Mouse (Mus musculus): ENCODE results near the gene Tmed6. TPM values are rescaled to one million over a fixed set of nuclear protein-coding genes. Genes with fewer than 3 reads are reported as not detected.
"Not testable (repeated sequence)": the region's sequence is repeated elsewhere in the genome, so short reads cannot be mapped to it uniquely, and the experiment has no call there.

The Tmed6 gene
- total RNA-seq, 2 experiments from 2014 or later, result not detected

DNA sequence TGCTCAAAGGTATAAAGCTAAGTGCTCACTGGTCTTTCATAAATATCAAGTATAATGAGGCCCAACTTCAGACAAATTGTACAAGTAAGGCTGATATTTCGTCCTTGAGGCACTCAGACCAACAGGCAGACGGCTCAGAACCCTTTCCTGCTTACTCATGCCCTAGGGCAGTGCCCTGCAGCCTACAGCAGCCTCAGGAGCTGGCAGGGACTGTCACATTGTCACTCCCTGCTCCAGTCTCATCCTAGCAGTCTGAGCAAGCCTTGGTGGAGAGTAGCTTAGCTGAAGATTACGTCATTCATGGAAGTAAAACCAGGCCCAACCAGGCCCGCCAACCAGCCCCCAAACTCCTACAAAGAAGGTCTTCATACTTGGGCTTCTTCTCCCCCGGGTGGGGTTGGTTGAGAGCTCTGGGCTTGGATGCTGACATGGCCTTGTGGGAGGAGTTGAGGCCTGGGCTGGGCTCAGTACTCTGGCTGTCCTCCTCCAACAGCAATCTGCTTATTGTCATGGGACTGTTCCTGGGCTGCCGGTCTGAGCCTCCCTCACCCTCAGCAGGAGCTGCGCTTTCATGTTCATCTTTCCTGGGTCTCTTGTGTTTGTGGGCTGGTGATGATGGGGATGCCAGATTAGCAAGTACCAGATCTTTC lies 10.9 kb upstream of the Tmed6 start:
- no peak for DNase-seq (ENCODE audit: low spot score in 2 of 2)

DNA sequence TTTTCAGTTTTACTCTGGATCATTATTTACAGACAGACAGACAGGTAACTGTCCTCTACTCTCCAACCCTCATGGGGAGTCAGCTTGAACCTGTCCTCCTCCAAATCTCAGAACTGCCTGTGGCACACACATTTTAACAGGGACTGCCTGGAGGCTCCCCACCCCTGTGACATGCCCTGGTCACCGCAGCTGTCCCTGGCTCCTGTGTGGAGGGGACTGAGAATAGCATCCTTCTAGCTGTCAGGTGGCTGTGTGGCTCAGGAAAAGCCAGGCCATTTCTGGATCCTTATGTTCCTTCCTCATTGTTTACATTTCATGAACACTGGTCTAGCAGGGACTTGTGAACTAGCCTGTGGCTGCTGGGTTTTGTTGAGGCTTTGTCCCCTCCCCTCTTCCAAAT lies 8.7 kb upstream of the Tmed6 start:
- DNase-seq (ENCODE audit: low spot score in 2 of 2), result no peak

DNA sequence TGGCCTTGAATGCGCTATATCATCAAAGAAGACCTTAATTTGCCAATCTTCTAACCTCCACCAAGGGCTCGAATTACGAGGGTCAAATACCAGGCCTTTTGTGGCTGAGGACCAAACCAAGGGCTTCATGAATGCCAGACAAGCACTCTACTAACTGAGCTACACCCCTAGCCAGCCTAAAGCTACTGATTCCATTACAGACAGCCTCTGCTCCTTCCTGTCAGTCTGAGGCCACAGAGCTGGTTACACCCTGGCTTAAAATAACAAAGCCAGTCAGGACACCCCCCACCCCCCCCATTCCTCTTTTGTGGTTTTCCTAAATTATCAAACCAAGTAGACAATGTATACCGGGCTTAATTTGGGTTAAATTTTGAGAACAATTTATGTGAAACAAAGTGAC lies 8.3 kb upstream of the Tmed6 start:
- no peak for DNase-seq (ENCODE audit: low spot score in 2 of 2)

DNA sequence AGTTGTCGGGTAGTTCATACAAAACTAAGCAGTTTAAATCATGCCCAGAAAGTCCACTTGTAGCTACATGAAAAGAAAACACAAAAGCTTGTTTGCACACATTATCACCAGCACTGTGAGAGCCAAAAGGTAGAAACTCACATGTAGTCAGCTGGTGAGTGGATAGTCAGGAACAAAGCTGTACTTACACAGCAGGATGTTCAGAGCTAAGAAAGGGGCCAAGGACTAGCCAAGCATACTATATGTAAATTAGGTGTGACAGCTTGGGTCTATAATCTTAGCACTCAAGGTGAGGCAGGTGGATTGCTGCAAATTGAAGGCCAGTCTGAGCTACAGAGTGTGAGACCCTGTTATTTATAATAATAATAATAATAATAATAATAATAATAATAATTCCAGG lies 2.8 kb downstream of the Tmed6 start:
- no peak for DNase-seq (ENCODE audit: low spot score in 2 of 2)

DNA sequence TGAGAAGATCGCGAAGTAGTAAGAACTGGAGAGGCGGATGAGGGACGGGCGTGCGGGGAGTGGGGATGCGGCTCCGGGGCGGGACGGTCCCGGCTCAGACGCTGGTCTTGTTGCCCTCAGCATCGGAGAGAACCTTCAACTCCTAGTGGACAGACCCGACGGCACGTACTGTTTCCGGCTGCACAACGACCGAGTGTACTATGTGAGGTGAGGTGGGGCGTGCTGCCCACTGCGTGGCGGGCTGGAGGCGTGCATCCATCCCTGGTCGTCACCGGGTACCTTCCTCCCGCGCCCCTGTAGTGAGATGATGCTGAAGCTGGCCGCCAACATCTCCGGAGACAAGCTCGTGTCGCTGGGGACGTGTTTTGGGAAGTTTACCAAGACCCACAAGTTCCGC lies 8.5 kb downstream of the Tmed6 start:
- no peak for DNase-seq (ENCODE audit: low spot score in 2 of 2)

DNA sequence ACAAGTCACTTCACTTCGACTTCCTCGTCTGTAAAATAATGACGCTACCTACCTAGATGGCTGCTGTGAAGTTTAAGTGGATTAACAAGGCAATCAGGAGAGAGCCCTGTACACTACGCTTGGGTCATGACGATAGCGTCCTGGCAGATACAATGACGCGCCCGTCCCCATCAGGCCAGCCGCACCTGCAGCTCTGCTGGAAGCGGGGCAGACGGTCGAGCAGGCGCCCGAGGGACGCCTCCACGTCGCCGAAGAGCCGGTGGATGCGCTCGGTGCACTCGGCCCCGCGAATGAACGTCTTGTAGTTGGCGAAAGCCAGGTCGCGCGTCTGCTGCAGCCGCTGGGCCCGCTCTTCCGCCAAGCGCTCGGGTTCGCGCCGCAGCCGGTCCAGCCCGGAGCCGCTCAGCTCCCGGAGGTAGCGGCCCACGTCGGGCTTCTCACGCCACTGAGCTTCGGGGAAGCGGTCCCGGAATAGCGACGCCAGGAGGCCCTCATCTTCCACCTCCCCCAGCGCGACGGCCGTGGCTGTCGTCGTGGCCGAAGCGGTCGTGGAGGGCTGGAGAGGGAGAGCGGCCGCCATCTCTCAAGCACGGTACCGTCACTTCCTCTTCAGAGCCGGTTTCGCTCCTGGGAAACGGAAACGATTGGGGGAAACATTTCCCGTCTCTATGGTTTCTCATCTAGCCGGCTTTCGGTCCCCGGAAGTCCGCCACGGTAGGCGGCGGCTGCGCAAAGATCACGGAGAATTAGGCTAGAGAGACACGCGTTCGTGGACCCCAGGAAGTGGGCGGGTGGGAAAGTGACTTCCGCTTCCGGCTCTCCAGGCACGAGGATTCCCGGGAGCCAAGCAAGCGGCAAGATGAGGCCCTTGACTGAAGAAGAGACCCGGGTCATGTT lies 9.1 kb downstream of the Tmed6 start, which contains the start of the genes Cog8 and Nip7:
Gene Cog8, minus strand, starts transcription at position 614 of the 897 bp plus-strand sequence.
Gene Nip7, plus strand, starts transcription at position 802 of the 897 bp plus-strand sequence.
- DNase-seq (ENCODE audit: low spot score in 2 of 2), result peak; percentile 89 to 94

DNA sequence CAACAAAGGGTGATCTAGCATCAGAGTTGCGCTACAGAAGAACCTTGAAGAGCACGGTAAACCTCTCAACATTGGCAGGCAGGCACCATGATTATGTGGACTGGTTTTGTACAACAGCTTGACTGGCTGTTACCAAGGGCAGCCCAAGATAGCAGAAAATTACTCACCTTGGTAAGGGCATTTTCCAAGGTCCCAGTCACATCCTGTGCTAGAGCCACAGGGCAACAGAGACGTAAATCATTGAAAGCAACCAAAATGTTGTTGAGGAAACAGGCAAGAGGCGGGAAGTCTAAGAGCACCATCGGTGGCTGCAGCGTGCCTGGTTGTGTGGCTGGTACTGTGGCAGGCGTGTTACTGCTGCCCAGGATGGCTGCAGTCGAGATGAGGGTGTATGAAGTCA lies 13.4 kb downstream of the Tmed6 start:
- no peak for DNase-seq (ENCODE audit: low spot score in 2 of 2)

DNA sequence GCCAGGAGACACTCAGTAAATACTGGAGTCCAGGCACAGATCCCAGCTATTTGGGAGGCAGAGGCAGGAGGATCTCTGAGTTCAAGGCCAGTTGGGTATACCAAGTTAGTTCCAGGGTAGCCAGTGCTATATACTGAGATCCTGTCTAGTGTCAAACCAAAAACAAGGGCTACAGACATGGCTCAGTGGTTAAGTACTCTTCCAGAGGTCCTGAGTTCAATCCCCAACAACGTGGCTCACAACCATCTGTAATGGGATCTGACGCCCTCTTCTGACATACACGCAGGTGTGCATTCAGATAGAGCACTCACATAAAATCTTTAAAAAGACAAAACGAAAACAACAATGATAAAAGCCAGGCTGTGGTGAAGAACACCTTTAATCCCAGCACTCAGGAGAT lies 16.0 kb downstream of the Tmed6 start:
- no peak for DNase-seq (ENCODE audit: low spot score in 2 of 2)

DNA sequence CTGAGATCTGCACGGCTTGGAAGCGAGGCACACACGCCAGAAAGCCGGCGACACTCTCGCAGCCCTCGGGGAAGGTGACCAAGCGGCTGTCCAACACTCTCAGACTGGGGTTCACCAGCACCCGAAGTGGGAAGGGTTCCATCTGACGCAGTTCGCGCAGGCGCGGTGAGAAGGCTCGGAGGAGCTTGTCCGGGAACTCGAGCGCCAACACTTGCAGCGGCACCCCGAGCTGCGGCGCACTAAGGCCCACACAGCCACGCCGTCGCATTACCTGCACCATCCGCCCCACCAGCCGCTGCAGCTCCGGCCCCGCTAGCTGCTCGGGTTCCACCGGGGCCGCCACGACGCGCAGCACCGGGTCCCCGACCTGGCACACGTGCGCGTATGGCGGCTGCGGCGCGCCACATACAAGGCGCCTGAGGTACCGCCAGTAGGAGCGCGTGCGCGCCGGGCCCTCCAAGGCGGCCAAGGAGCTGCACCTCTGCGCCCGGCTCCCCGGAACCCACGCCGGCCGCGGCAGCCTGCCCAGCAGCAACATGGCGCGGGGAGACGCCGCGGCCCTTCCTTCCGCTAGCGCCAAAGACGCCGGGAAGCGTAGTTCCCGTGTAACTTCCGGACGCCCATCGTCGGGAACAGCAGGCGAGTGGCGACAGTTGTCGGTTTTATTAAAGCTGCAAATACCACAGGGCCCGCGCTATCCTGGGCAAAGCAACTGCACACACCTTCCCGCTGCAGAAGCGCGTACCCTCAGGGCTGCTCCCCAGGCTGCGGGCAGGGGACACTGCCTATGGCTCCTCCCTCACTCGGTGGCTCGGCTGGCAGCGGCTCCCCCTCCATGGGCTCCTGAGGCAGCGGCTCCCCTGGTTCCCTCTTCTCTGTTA lies 17.1 kb downstream of the Tmed6 start, which contains the start of gene Pdf:
Gene Pdf, minus strand, starts transcription at position 554 of the 881 bp plus-strand sequence.
- peak; percentile 66 to 84 for DNase-seq (ENCODE audit: low spot score in 2 of 2)

DNA sequence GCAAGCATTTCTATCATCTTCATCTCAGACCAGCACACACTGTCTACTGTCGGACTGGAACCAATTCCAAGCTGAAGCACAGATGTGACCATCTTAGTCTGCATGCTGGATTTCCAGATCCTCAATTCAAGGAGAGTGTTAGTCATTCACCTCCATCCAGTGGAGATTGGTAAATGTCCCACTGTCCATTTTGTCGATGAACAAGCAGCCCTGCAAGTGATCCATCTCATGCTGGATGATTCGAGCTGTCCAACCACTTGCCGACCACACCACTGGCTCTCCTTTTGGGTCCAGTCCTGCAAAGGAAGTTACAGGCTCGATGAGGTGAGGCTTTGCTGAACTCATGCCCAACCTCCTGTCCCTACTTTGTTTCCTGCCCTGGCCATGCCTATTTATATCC lies 18.5 kb downstream of the Tmed6 start:
- no peak for DNase-seq (ENCODE audit: low spot score in 2 of 2)

DNA sequence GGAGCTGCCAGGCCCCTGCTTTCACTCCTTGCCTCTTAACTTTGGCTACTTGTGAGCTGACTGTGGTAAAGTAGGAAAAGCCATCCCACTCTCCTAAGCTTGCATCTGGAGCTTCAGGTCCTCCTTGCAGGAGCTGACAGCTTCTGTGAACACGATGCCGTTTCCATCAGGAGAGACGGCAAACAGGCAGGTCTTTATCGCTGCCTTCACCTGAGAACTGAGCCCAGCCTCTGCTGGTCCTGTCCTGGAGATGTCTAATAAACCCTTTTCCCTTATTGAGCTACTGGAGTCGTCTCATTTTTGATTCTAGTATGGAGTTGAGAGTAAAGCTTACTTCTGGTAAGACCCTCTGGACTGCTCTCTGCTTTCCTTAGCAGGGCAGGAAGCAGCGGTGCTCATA lies 20.0 kb downstream of the Tmed6 start:
- no peak for DNase-seq (ENCODE audit: low spot score in 2 of 2)

DNA sequence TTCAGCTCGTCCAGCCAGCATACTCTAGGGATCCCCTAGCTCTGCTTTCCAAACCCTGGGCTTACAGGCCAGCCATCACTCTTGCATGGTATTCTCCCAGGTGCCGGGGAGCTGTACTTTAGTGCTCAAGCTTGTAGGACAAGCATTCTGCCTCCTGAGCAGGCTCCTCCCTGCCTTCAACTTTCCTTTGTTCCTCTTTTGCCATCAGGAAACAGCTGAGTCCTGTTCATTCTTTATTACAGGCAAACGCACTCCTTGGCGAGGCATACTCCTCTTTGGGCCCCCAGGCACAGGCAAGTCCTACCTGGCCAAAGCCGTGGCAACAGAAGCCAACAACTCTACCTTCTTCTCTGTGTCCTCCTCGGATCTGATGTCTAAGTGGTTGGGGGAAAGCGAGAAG lies 24.8 kb downstream of the Tmed6 start:
- DNase-seq (ENCODE audit: low spot score in 2 of 2), result no peak

DNA sequence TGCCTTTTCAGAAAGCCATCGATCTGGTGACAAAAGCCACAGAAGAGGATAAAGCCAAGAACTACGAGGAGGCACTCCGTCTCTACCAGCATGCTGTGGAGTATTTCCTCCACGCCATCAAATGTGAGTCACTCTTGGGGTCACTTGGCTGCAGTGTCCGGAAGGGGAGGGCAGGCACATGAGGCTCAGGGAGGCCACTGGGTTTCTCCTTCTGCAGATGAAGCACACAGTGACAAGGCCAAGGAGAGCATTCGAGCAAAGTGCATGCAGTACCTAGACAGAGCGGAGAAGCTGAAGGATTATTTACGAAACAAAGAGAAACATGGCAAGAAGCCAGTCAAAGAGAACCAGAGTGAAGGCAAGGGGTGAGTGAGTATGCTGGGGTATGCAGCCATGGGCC lies 28.8 kb downstream of the Tmed6 start:
- no peak for DNase-seq (ENCODE audit: low spot score in 2 of 2)

DNA sequence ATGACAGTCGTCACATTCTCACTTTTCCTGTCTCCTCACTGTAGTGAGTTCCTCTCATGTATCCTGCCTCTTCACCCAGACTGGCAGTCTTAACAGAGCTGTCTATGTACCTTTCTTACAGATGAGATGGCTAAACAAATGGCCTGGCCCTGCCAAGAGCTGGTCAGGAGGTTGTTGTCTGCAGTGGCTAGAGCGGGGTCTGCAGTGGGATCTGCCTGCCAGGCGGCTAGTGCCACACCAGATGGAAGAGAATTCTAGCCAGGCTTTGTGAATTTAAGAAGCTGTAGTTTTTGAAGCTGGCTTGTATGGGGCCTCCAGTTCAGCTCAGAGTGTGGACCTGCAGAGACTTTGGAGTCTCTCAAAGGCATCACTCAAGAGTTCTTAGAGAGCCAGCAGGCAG lies 29.8 kb downstream of the Tmed6 start:
- DNase-seq (ENCODE audit: low spot score in 2 of 2), result no peak

DNA sequence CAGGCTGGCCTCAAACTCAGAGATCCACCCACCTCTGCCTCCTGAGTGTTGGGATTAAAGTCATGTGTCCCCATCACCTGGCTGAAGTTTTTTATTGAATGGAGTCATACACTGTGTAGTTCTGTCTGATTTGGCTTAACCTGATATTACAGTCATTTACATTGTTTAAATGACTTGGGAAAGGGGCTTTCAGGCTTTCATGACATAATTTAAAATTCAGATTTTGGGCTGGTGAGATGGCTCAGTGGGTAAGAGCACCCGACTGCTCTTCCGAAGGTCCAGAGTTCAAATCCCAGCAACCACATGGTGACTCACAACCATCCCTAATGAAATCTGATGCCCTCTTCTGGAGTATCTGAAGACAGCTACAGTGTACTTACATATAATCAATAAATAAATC lies 31.8 kb downstream of the Tmed6 start:
- DNase-seq (ENCODE audit: low spot score in 2 of 2), result not testable (repeated sequence)

DNA sequence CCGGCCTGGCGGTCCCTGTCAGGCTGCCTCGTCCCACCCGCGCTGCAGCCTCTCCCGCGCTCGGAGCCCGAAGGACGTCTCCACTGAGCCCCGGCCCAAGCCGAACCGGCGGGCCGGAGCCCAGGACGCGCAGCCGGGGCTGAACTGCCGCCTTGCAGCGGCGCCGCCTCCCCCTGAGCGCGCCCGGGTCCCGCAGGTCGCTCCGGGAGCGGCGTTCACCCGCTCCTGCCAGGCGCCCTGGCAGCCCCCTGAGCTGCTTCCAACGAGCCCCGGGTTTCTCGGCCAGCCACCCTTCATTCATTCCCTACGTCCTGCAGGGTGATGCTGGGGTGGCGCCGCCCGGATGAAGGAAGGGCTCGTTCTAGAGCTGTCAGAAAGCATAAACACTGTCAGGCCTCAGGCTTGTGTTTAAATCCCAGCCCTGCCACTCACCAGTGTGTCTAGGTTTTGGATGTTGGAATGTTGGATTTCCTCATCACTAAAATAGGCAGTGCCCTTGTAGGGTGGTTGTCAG lies 33.8 kb downstream of the Tmed6 start:
- no peak for DNase-seq (ENCODE audit: low spot score in 2 of 2)

DNA sequence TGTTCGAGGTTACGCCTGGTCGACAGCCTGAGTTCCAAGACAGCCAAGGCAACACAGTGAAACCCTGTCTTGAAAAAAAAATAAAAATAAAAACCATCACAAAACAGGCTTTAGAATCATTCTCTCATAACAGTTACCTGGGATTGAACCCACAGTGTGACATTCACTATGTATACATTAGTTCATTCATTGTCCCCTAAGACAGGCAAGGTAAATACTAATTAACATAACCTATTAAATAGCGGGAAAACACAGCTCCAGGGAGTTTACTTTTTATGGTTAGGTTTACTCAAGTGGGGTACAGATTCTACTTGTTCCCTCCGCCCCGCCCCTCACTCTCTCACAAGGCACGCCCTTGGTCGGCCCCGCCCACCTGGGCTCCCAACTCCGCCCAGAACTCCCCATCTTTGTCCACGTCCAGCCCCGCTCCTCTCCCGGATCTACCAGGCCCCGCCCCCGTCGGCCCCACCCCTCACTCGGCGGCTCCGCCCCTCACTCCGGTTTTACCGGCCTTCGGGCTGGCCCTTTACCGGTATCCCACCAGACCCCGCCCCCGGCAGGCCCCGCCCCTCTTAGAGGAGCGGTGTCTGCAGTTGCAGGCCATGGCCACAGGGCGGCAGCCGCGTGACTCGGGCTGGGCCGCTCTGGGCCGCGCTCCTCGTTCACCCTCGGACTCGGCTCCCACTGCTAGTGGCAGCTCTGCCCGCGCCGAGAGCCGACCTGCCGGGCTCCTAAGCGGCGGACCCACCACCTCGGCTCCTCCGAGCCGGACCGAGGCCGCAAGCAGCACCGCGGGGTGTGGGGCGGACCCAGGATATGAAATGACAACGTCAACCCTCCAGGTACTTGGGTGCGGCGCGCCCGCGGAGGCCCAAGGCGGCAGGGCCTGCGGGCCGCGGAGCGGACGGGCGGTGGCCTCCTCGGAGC lies 34.5 kb downstream of the Tmed6 start, which contains the start of gene Vps4a:
Gene Vps4a, plus strand, starts transcription at position 573 of the 927 bp plus-strand sequence.
- DNase-seq (ENCODE audit: low spot score in 2 of 2), result peak; percentile 93 to 96

DNA sequence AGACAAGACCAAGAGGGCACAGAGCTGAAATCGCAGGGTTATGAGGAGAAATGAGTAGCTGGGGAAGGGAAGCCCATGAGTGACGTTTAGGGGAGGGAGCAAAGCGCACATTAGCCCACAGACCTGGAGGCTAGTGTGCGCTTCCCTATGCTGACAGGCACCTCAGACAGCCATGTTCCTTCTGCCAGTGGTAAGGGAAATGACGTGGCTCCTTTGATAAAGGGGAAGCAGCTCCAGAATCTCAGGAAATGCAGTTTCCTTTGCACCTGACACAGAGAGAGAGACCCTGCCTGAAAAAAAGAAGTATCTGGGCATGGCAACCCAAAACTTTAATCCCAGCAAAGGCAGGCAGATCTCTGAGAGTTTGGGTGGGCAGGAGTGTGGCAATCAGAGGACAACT lies 35.4 kb downstream of the Tmed6 start:
- no peak for DNase-seq (ENCODE audit: low spot score in 2 of 2)

DNA sequence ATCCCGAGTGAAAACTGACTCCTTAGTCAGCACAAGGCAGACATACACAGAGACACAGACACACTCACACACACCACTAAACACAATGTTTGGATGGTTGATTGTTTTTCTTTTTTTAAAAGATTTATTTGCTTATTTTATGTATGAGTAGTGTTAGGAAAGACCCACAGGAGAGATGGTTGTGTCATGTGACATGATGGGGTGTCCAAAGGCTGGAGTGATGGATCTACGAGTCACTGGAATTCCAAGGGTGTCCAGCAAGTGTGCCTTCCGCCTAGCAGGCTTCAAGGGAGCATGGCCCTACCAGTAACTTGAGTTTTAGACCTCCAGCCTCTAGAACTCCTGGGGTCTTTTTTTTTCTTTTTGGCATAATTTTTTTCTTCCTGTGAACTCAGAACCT lies 36.1 kb downstream of the Tmed6 start:
- DNase-seq (ENCODE audit: low spot score in 2 of 2), result no peak

DNA sequence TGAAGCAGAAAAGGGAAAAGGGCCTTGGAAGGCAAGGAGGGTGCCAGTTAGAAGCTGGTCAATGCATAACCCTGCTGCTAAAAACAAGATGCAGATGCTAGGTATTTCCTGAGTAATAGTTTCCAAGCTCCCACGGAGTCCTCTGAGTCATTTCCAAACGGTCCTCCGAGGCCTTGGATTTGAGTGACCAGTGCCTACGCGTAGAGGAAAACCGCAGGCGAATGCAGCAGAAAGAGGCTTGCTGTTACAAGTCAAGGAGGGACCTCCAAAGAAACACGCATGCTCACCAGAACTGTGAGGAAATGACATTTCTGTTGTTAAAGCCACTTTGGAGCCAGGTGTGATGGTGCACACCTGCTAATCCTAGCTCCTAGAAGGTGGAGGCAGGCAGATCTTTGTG lies 42.0 kb downstream of the Tmed6 start:
- DNase-seq (ENCODE audit: low spot score in 2 of 2), result no peak
